Mouse (Mus musculus): ENCODE measurements around the gene Rbmxl1. TPM values are rescaled to one million over a fixed set of nuclear protein-coding genes. Genes with fewer than 3 reads are reported as not detected.
A peak's percentile ranks its signal among the peaks of the same experiment; 100 is the strongest.
"Not testable (repeated sequence)": the region's sequence is repeated elsewhere in the genome, so short reads cannot be mapped to it uniquely, and the experiment has no call there.

The Rbmxl1 gene
- polyA plus RNA-seq, 1 experiment from 2014 or later, result 250 TPM

DNA sequence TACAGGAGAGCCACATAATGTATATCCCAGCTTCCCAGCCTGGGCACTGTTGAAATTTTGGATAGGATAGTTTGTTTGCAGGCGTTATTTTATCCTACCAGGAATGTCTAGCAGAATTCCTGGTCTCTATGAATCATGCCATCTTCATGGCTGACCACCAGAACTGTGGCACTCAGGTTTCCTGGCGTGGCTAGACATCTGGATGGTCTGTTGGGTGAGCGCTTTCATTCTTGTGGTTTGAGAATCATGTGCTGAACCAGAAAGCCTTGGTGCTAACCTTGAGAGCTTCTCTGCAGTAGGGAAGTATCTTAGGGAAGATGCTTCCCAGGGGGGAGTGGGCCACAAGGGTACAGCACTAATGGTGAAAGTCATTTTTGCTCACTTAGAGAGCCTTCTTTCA is 6.4 kb upstream of the Rbmxl1 start:
- no peak for ATAC-seq (replicated peaks)

DNA sequence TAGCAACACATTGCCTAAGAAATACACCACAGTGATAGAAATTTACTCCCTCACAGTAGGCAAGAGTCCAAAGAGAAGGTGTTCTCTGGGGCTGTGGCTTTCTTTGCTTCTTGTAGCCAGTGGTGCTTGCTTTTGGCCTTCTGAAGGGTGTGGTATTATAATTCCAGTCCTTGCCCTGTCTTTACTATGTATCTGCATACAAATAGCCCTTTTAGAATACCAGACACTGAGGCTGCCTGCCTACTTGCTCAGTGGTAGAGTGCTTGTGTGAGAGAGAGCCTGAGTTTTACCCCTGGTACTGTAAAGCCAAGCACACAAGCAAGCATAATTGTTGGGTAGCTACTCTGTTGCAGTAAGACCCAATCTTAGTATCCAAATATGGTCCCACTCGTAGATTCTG is 6.0 kb upstream of the Rbmxl1 start:
- Histone ChIP-seq H3K4me2 (replicated peaks) (no peak overlapping the region), H3K9ac (replicated peaks) (no peak overlapping the region), H3K9me3 (no peaks in the 10 kb centered on the region), H3K4me1 (peaks cover 11% of the 10 kb centered on the region), H3K27ac (replicated peaks) (no peak overlapping the region), H3K4me3 (no peak overlapping the region), H3K36me3 (peaks cover 8% of the 10 kb centered on the region; the same call in 1 of the 2 replicates), H3K27me3 (no peaks in the 10 kb centered on the region)
- WGBS, result 93% methylated on average over 1 of the region's 1 CpGs
- no peak for ATAC-seq (replicated peaks)

More for the DNA sequence above, 6.4 kb upstream of the Rbmxl1 start:
- Histone ChIP-seq H3K27ac (replicated peaks) (no peak overlapping the region), H3K9ac (replicated peaks) (no peak overlapping the region), H3K4me3 (no peak overlapping the region), H3K4me2 (replicated peaks) (no peak overlapping the region), H3K4me1 (peaks cover 9% of the 10 kb centered on the region), H3K27me3 (no peaks in the 10 kb centered on the region), H3K36me3 (peaks cover 8% of the 10 kb centered on the region; the same call in 1 of the 2 replicates), H3K9me3 (no peaks in the 10 kb centered on the region)
- WGBS, result 94% methylated on average over 3 of the region's 3 CpGs

GRCm38 (mm10) chr8:78513106-78513505 is 4.4 kb upstream of the Rbmxl1 start:
- Histone ChIP-seq H3K9me3 (no peaks in the 10 kb centered on the region), H3K4me1 (peaks cover 11% of the 10 kb centered on the region), H3K36me3 (peaks cover 8% of the 10 kb centered on the region; the same call in 1 of the 2 replicates), H3K27ac (replicated peaks) (no peak overlapping the region), H3K4me3 (no peak overlapping the region), H3K27me3 (no peaks in the 10 kb centered on the region), H3K9ac (replicated peaks) (no peak overlapping the region), H3K4me2 (replicated peaks) (no peak overlapping the region)
- WGBS, result 84% methylated on average over 4 of the region's 4 CpGs
- no peak for ATAC-seq (replicated peaks)

DNA sequence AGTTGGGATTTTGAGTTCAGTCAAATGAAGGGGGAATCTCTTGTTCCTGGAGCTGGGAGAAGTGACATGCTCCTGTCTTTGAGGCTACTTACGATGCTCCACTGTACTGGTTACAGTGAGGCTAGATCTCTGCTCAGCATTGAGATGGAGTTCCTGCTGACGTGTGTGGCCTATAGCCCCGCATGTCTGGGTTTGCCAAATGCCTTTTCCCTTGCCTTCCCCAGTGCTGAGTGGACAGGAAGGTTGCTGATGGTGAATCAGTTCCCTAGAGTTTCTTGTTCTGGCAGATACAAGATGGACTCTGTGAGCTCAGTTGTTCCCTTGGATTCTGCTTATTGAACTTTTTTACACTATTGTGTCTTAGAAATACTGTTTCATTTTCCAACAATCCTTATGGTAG is 2.2 kb upstream of the Rbmxl1 start:
- H3K4me2 ChIP-seq (replicated peaks), result no peak overlapping the region

DNA sequence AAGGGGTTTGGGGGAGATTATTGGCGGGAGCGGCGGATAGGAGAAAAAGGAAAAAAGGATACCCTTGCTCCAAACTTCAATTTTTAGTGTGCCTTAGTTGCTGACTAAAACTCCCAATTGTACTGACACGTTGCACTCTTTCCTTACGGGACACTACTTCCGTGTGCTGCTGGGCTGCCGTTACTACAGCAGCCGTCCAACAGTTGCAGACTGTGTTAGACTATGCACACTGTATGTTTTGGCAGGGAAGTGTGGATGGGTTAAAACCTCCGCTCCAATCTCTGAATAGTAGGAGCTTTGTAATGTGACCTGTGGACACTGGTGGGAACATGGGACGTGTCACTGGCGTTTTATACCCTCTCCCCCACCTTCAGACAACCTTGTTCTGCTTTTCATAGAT is 1.4 kb upstream of the Rbmxl1 start:
- peak overlapping the region; percentile 96 for H3K27ac ChIP-seq (replicated peaks)
- H3K27me3 ChIP-seq, result no peaks in the 10 kb centered on the region
- ATAC-seq (replicated peaks), result 0 out of 2 replicates have a peak, but pooled peaks have one; percentile 10

More for the DNA sequence above, 2.2 kb upstream of the Rbmxl1 start:
- Histone ChIP-seq H3K9ac (replicated peaks) (no peak overlapping the region), H3K9me3 (no peaks in the 10 kb centered on the region), H3K36me3 (peaks cover 7% of the 10 kb centered on the region), H3K4me1 (peaks cover 23% of the 10 kb centered on the region), H3K27me3 (no peaks in the 10 kb centered on the region), H3K4me3 (no peak overlapping the region), H3K27ac (replicated peaks) (no peak overlapping the region)
- 64% methylated on average over 3 of the region's 3 CpGs for WGBS
- no peak for ATAC-seq (replicated peaks)

GRCm38 (mm10) chr8:78509273-78510031 is 754 bp upstream of the Rbmxl1 start, which contains the start of gene Slc10a7:
TSS of gene Slc10a7 (plus strand) at chr8:78509346.
- peak within 1 kb of the TSS; percentile 85 for H3K4me3 ChIP-seq
- peak within 1 kb of the TSS; percentile 97 for H3K9ac ChIP-seq (replicated peaks)
- H3K4me2 ChIP-seq (replicated peaks), result peak within 1 kb of the TSS; percentile 90
- no peaks in the 10 kb centered on the region for H3K27me3 ChIP-seq
- ATAC-seq (replicated peaks), result peak; percentile 97
- peak within 1 kb of the TSS; percentile 96 for H3K27ac ChIP-seq (replicated peaks)
- H3K9me3 ChIP-seq, result no peaks in the 10 kb centered on the region
- under 1% methylated on average over 51 of the region's 51 CpGs for WGBS
- H3K36me3 ChIP-seq, result peaks cover 11% of the 10 kb centered on the region
- peaks cover 23% of the 10 kb centered on the region for H3K4me1 ChIP-seq

More for the DNA sequence above, 1.4 kb upstream of the Rbmxl1 start:
- peaks cover 5% of the 10 kb centered on the region for H3K36me3 ChIP-seq
- WGBS, result under 1% methylated on average over 11 of the region's 11 CpGs
- peak overlapping the region; percentile 85 for H3K4me3 ChIP-seq
- H3K4me1 ChIP-seq, result peaks cover 23% of the 10 kb centered on the region
- peak overlapping the region; percentile 90 for H3K4me2 ChIP-seq (replicated peaks)
- H3K9me3 ChIP-seq, result no peaks in the 10 kb centered on the region
- H3K9ac ChIP-seq (replicated peaks), result peak overlapping the region; percentile 97

DNA sequence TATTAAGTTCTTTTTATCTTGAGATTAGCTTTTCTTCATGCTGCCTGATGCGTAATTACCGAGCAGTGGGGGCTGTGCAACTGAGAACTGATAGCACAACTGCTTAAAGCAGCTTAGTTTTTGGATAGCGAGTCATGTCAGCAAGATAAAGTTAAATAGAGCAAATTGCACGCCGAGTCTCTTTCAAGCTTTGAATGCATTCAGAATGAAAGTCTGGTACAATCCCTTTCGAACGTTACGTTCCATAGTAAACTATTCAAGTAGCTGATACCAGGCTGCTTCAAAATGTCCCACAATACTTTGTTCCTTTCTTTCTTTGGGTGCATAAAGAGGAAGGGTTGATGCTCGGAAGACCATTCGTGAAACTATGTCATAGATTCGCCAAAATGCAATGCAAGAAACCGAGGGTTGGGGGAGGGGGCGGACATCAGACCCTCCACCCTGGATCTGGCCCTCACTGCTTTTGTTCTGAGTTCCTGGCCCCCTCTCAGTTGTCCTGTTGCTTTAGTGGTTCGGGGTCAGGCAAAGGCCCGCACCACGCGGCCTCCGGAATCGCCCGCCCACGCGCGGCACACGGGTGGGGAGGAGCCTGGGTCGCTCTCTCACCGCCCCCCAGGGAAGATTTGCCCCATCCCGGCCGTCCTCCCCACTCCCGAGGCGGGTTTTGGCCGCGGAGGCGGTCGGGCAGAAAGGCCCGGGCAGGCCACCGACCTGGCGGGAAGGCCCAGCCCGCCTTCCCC is 549 bp downstream of the Rbmxl1 start:
- Histone ChIP-seq H3K9ac (replicated peaks) (peak overlapping the region; percentile 97), H3K9me3 (no peaks in the 10 kb centered on the region), H3K27me3 (no peaks in the 10 kb centered on the region), H3K27ac (replicated peaks) (peak overlapping the region; percentile 96), H3K36me3 (peaks cover 24% of the 10 kb centered on the region), H3K4me1 (peaks cover 23% of the 10 kb centered on the region), H3K4me3 (peak overlapping the region; percentile 85), H3K4me2 (replicated peaks) (peak overlapping the region; percentile 90)
- under 1% methylated on average over 38 of the region's 38 CpGs for WGBS
- ATAC-seq (replicated peaks), result peak; percentile 21

GRCm38 (mm10) chr8:78502706-78503105 is 6.0 kb downstream of the Rbmxl1 start:
- H3K4me1 ChIP-seq, result peaks cover 9% of the 10 kb centered on the region
- WGBS, result 80% methylated on average over 2 of the region's 2 CpGs
- ATAC-seq (replicated peaks), result no peak
- no peak overlapping the region for H3K9ac ChIP-seq (replicated peaks)
- H3K36me3 ChIP-seq, result peaks cover 25% of the 10 kb centered on the region
- H3K9me3 ChIP-seq, result no peaks in the 10 kb centered on the region
- H3K4me2 ChIP-seq (replicated peaks), result no peak overlapping the region
- H3K27me3 ChIP-seq, result no peaks in the 10 kb centered on the region
- H3K4me3 ChIP-seq, result no peak overlapping the region
- no peak overlapping the region for H3K27ac ChIP-seq (replicated peaks)

GRCm38 (mm10) chr8:78496273-78496672 is 12.4 kb downstream of the Rbmxl1 start:
- H3K4me2 ChIP-seq (replicated peaks); H3K4me3 ChIP-seq; H3K36me3 ChIP-seq; H3K9ac ChIP-seq (replicated peaks); H3K27me3 ChIP-seq; H3K27ac ChIP-seq (replicated peaks); H3K4me1 ChIP-seq; H3K9me3 ChIP-seq; ATAC-seq (replicated peaks): not testable (repeated sequence)
- WGBS, result 90% methylated on average over 3 of the region's 3 CpGs

DNA sequence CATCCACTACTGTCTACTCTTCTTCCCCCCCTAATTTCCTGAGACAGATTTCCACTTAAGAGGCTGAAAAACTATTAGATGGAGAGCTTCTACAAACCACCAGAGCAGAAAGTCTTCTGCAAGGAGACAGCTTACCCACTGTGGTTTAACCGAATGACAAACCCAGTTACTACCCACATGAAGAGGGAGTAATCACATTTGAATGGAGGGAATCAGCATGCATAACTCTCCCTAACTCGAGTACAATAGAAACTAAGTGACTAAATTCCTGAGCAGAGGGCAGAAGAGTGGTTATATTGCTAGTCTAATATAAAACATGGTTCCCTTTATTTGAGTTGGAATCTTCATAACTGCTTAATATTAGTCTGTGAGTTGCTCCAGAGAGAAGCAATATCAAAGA is 15.7 kb downstream of the Rbmxl1 start:
- Histone ChIP-seq H3K27me3 (no peaks in the 10 kb centered on the region), H3K4me1 (no peaks in the 10 kb centered on the region), H3K36me3 (no peaks in the 10 kb centered on the region), H3K27ac (replicated peaks) (no peak overlapping the region), H3K9me3 (no peaks in the 10 kb centered on the region), H3K4me2 (replicated peaks) (no peak overlapping the region), H3K9ac (replicated peaks) (no peak overlapping the region), H3K4me3 (no peak overlapping the region)
- ATAC-seq (replicated peaks), result no peak
- WGBS, result 29% methylated on average over 2 of the region's 2 CpGs

DNA sequence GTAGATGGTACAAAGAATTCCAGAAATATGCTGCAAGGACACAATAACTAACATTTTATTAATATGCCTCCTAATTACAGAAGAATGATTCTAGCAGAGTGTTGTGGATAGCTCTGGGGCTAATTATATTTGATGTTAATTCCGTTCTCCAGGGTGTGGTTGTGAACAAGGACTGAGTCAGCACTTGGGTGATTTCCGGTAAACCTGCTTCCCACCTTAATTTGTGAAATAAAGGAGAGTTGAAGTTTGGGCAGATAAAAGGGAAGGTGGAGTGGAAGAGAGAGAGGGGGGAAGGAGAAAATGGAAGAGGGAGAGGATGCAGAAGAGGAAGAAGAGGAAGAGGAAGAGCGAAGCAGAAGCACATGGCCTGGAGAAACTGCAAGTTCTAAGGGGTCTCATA is 19.0 kb downstream of the Rbmxl1 start:
- Histone ChIP-seq H3K36me3 (no peaks in the 10 kb centered on the region), H3K4me3 (no peak overlapping the region), H3K4me2 (replicated peaks) (no peak overlapping the region), H3K4me1 (no peaks in the 10 kb centered on the region), H3K9ac (replicated peaks) (no peak overlapping the region), H3K27me3 (no peaks in the 10 kb centered on the region), H3K9me3 (no peaks in the 10 kb centered on the region), H3K27ac (replicated peaks) (no peak overlapping the region)
- no peak for ATAC-seq (replicated peaks)
- 76% methylated on average over 3 of the region's 3 CpGs for WGBS

DNA sequence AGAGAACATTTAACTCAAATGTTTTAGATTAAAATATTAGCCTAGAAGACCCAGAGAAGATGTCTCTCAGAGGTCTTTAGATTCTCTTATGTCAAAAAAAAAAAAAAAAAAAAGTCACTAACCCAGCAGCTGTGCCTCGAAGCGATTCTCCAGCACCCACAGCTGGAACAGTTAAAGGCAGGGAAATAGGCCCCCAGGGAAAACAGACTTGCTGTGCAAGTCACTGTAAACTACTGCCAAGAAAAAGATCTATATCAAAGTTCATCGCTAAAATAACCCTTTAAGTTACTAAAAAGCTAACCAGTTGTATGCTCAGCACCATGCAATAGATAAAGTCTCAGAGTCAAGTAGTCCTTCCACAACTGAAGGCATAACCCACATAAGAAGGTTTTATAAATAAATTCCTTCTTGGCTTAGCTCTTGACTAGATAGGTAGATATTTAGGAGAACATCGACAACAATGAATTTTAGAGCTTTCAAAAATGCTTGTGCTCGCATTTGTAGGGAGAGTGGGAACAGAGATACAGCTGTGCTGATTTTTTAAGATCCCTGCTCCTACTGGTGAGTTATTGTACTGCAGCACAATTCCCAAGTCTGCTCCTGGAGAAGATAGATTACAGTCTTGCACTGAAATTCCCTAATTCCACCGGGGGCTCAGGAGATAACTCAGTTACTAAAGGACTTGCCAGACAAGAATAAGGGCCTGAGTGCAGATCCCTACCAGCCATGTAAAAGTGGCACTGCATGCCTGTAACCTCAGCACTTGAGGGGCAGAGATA is 31.5 kb downstream of the Rbmxl1 start:
- Histone ChIP-seq H3K4me1 (no peaks in the 10 kb centered on the region), H3K4me3 (no peak overlapping the region), H3K27ac (replicated peaks) (no peak overlapping the region), H3K9ac (replicated peaks) (no peak overlapping the region), H3K4me2 (replicated peaks) (no peak overlapping the region), H3K36me3 (no peaks in the 10 kb centered on the region), H3K27me3 (no peaks in the 10 kb centered on the region), H3K9me3 (no peaks in the 10 kb centered on the region)
- no peak for ATAC-seq (replicated peaks)
- 57% methylated on average over 6 of the region's 6 CpGs for WGBS

All from forebrain, embryonic 15.5 days (tissue).